Mouse (Mus musculus): Measurements from ENCODE around the gene Cecr2. TPM values are rescaled to one million over a fixed set of nuclear protein-coding genes. Genes with fewer than 3 reads are reported as not detected.

Cecr2 gene
- total RNA-seq, 2 experiments from 2014 or later = 14.2 to 14.8 TPM

DNA sequence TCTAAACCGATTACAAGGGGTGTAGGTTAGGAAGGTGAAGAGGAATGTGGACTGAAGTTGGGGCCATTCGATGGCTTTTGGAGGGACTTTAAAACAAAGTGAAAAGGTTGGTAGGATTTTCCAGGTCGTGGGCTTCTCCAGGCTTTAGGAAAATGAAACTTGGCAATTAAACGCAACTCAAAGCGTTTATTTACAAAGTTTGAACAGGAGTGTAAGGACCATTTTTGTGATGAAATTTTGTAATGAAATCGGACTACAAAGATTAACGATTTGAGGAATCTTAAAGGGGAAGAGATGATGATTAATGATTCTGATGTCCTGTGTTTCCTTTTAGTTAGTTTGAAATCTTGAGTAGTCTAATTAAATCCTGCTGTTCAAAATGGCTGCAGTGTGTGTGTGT is 1.7 kb downstream of the Cecr2 start:
- no peak for DNase-seq

DNA sequence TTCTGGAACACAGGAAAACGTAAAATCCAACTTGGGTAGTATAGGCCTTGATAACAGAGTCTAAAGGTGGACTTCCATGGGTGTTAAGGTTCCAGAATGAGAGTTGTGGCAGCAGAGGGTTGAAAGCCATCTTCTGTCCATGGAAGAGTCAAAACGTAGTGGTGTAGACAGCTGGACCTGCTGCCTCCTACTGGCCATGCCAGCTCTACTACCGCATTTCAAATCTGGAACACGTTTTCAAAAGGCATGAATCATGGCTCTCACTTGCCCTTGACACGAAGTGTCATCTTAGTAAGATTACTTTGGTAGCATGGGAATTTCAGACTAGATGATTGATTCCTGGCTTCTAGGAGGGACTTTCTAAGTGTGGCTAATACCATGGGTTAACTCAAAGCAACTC is 8.0 kb downstream of the Cecr2 start:
- DNase-seq = no peak

DNA sequence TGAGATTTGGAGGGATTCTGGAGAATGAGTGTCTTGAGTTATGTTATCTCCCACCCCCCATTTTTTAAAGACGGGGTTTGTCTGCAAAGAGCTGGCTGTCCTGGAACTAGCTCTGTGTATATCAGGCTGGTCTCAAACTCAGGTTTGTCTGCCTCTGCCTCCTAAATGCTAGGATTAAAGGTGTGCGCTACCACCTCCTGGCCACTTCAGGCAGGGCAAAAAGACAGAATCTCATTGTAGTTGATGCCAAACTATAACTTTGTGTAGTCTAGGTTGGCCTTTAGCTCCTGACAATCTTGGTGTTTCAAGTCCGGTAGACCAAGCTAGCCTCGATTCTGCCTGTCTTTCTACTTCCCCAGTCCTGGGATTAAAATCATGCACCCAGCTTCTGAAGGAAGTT is 8.7 kb downstream of the Cecr2 start:
- no peak for DNase-seq

DNA sequence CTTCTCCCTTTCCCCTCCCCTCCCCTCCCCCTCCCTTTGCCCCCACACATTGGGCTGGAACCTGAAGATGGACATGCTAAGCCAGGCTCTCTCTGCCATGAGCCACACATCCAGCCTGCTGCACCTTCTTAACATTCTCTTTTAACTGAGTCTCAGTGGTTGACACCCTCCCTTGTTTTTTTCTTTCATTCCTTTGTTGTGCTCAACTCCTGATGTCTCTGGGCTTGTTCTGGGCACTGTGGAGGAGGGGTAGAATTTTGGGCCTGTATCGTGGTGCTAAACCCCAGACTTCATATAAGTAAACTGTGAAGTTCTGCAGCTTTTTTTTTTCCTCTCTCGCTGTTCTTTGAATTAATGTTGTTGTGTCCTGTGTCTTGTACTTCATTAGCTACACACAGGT is 9.8 kb downstream of the Cecr2 start:
- no peak for DNase-seq

DNA sequence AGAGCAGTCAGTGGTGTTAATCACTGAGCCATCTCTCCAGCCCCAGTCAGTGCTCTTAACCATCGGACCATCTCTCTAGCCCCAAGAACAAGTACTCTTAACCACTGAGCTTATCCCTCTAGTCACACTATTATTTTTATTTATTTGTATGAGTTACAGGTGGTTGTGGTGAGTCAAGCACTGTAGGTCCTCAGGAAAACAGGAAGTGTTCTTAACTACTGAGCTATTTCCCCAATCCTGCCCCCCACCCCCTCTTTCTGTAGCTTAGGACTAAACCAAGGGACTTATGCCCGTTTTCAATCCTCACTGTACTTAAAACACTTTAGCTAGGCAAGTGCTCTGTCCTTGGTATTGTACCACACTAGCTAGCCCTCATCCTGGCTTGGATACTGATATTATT is 17.2 kb downstream of the Cecr2 start:
- DNase-seq = no peak

DNA sequence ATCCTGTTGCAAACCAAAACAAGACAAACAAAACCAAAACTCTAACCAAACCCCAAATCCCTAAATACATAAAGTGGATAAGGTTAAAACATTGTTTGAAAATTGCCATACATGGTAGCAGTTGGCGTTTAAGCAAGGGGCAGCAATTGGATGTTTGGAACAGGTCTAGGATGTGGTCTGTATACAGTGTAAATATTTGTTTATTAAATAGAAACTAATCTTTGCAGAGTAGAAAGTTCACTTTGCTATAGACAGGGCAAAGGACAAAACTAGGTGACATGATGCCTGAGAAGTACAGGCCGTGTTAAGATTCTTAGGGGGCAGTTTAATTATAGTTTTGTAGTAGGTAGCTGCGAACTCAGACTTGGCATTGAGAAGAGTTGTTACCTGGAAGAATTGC is 18.6 kb downstream of the Cecr2 start:
- no peak for DNase-seq

DNA sequence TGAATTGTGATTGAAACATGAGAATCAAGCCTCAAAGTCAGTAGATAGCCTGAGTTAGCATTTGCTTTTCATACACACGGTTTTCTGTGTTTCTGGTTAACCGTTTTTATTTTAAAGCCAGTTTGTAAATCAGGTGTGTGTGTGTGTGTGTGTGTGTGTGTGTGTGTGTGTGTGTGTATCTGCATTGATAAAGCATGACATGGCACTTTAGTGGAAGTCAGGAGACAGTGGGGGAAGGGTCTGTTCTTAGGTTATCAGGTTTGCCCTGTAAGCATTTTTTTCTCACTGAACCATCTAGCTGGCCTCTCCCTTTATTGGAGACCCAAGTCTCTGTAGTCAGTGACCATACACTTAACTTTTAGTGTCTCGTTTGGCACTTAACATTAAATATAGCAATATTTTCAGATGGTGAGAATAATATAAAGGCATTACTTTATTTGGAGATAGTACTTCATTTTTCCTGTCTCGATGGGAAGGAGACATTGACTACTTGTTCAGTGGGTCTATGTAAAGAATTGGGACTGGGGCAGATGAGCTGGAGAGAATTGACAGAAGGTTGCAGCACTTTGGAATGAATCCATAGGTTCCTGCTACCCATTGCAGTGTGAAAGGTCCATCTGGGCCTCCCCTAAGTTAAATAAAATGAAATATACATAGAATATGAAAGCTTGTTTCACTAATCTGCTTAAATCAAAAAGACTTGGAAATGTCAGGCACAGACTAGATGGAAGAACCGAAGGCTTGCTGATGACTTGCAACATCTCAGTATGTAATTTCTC is 20.9 kb downstream of the Cecr2 start:
- no peak for DNase-seq

DNA sequence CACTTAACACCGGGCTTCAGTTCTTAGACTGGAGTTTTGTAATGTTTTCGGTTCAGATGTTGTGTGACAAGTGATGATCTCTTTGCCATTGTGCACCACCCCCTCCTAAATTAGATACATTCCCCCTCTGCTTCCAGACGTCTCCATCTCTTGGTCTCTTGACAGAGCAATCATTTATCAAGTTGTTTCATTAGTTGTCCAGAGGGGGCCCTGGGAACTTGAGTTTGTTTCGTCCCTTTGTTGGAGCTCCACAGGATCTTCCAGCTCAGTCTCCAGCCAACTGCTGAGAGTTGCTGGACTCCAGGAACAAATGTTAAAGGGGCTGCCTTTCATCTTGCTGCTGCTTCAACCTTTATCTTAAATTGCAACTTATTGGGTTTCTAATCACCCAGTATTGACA is 34.1 kb downstream of the Cecr2 start:
- DNase-seq = no peak

DNA sequence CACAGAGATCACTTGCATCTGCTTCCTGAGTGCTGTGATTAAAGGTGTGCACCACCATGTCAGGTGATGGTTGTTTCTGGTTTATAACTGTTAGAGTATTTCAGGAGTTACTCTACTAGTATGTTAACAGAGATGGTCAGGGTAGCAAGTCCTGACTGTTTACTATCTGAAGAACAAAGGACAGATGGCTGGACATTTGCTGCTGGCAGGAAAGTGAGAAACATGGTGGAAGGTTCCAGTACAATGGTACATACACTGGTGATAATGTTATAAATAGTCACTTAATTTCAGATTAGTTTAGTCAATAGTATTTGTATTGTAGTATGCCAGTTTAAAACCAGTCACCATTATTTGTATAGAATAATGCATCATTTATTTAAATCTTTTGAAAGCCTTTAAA is 38.2 kb downstream of the Cecr2 start:
- DNase-seq = no peak

DNA sequence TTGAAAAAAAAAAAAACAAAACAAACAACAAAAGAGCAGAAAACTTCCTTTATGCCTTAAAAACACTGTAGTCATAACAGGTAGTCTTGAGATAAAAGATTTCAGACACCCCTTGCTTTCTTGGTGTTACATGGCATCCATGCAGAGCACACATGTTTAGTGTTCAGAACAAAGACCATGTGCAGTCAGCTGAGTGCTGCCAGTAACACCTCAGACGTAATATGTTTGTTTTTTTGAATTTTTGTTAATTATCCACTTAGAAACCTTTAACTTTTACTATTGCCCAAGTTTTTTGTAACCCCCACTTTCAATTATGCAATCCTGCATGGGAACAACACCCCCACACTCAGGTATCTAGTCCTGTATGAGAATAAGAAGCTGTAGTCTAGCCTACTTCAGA is 42.6 kb downstream of the Cecr2 start:
- no peak for DNase-seq

DNA sequence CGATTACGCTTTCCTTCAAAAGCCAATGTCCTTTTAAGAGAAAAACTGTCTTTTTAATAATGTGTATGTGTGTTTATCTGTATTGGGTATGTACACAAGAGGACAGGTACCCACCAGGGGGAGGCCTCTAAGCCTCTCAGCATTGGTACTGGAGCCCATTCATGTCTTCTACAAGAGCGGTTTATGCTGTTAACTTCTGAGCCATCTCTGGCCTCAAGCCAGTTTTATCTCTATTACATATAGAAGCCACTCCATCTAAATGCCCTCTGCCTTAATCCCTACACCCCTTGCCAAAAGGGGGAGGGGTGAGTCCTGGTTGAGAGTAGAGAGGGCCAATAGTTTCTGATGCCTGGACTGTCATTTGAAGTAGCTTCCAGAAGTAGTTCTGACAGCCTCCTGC is 48.6 kb downstream of the Cecr2 start:
- DNase-seq = no peak

DNA sequence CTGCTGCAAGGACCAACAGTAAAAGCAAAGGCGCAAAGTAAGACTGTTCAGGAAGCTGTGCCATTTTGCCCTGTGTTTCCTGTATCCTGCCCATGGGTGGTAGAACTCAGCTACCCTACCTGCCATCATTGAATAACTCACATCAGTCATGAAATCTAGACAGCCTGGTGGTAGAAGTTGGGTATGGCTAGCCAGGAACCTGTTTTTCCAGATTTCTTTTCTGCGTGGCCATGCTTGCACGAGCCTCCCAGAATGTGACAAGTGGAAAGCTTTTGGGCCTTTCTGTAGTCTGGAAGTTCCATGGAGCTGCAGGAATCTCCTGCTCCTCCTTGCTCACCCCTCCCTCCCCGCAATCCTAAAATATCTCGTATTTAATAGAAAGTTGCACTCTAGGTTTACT is 49.1 kb downstream of the Cecr2 start:
- no peak for DNase-seq

DNA sequence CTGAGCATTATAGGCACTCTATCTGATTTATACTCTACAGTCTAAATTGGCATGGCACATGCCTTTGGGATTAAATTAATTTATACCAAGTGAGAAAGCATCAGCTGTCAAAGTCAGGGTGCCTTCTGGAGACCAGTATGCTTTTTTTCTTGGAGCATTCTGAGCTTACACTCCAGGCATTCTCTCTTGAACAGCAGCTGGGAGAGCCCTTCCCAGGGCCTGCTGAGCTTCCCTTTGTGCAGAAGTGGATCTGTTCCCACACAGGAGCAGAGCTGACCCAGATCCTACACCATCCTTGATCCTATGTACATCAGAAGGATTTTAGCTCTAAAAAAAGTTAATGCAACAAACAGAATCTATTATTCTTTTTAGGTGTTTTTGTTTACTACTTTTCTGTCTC is 49.7 kb downstream of the Cecr2 start:
- peak; percentile 10 to 18 for DNase-seq

DNA sequence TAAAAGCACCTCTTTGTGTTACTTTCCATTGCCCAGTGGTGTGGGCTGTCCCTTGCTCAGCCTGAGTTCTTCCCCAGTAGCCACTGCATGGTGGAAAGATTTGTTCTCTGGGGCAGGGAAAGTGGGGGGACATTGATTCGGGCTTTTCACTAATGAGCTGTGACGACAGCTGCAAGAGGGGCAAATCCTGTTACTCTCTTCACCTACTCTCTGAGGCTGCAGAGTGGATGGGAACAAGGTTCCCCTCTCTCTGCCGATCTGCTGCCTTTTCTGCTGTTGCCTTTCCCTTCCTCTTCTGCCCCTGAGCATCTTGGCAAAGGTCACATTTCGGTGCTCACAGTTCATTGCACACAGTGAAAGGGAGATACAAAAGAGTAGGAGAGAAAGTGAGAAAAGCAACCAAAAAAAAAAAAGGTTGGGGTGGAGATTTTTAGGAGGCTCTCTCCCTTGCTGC is 50.4 kb downstream of the Cecr2 start:
- DNase-seq = peak in 1 of 2 experiments; percentile 3

DNA sequence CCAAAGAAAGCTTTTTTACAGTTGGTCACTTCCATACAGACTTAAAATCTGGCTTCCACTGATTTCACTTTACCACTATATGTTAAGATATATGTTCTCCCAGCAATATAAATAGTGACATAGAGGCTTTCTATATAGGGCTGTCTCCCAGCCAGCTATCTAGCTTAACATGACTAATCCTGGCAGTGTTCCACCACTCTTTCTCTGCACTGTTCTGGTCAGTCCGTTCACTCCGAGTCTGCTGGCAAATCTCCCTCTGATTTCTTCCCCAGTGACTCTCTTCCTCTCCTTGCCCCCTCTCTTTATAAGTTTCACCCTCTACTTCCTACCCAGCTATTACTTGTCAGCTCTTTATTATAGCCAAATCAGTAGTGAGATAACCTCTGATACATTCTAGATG is 59.8 kb downstream of the Cecr2 start:
- DNase-seq = no peak

DNA sequence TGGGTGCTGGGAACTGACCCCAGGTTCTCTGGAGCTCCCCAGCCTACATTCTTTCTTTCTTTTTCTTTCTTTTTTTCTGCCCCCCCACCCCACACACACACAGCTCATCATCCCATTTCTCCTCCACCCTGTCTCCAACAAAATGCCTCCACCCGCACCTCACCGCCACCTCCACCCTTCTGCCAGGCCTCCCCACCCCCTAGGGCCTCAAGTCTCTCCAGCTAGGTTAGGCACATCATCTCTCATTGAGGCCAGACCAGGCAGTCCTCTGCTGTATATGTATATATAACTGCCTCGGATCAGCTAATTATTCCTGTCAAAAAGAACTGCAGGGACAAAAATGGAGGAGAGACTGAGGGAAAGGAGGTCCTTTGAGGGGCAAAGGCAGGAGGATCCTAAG is 69.8 kb downstream of the Cecr2 start:
- no peak for DNase-seq

DNA sequence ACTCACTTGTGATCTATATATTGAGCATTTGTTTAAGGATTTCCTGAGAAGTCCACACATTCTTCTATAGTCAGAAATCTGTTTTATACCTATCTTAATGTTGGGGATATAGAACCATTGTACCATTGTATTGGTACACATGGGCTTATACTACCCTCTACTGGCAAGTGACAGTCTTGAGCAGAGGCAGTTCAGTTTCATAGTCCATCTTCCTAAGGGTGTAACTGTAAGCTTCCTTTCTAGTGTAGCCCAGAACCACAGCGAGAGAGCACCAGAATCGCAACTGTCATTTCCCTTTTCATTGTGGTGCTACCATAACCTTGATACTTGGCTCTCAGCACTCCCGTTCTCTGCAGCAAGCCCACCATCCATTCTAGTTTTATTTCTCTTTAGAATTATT is 70.4 kb downstream of the Cecr2 start:
- no peak for DNase-seq

DNA sequence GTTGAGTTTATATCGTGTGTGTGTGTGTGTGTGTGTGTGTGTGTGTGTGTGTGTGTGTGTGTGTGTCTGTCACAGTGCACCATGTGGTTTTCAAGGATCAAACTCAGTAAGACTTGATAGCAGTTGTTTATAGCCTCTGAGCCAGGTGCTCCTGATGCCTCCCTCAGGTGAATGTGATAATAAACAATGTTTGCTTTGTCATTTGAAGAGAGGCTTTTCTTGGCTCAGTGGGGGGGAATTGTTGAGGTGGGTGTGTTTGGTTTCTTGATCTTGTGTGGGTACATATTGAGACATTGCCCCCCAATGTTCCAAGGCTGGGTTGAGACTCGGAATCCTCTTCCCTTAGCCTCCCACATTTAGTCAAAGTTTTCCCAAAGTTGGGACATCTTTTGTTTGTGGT is 77.0 kb downstream of the Cecr2 start:
- no peak for DNase-seq

DNA sequence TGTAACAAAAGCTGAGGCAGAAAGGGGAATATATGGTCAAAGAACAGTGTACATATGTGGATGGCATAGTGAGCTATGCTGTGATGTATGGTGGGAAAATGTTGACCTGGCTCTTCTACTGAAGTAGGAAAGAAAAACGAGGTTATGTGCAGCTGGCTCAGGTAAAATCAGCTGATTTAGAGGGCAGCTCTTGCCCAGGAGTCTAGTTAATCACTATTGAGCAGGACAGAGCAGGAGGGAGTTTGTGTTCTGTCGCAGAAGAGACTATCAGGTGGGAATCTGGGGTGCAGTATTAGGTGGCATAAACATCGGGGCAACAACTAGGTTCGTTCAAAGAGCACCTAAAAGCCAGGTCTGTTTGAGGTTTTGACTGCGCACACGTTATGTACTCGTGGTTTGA is 78.1 kb downstream of the Cecr2 start:
- no peak for DNase-seq

DNA sequence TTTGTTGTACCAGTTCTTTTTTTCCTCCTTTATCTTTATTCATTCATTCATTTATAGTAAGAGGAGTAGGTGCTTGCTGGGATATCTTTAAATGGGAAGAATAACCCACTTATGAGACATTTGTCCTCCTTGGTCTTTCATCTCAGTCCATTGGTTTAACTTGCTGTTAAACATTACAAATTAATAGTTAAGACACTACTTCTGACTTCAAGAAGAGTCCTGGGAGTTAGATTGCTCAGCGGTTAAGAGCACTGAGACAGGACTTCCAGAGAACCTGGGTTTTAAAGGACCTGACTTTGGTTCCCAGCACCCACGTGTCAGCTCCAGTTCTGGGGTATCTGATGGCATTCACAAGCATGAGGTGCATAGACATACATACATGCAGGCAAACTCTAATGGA is 80.2 kb downstream of the Cecr2 start:
- DNase-seq = no peak

DNA sequence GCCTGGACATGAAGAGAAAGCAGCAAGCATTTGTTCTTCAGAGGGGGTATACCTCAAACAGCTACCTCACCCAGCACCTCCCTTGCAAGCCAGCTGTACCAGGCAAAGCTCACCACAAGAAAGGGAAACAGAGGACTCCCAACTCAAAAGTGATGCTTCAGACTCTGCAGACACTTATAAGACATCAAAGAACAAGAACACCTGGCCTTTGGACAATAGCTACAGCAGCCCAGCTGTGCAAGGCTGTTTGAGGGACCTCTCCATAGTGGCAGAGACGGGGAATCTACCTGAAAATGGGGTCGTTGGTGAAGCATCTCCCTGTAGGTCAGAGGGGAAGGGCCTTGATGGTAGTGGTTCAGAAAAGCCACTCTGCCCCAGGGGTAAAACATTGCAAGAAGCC is 95.0 kb downstream of the Cecr2 start:
- no peak for DNase-seq

DNA sequence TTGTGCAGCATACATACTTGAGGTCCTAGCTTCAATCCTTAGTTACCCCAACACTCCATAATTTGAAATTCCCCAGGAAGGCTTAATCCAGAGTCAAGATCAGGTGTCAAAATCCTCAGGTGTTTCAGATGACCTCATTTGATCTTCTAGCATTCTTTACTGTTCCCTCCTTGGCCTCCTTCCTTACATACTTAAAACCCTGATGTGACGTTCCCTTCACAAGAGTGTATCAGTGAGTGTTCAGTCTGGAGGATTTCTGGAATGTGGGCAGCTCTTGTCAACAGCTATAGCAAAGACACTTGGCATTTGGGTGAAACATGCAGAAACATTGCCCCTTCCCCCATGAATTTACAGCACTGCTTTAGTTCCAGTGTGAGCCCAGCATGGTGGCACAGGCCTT is 103.8 kb downstream of the Cecr2 start:
- DNase-seq = no peak

DNA sequence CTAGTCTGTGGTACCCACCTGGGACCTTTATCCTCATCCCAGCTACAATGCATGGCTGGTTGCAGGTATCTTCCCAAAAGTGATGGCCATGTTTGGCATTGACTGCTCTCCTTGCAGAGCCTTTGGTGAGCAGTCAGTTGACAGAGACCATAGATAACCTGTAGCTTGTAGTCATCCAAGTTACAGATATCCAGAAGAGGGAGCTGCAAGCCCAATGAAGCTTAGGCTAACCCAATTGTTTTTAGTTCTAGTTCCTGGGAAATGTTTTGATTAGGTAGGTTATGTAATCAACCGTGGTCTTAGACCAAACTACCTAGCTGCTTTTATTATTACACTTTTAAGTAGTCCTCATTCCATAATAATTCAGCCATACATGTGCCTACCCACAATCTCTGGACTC is 105.2 kb downstream of the Cecr2 start:
- no peak for DNase-seq

DNA sequence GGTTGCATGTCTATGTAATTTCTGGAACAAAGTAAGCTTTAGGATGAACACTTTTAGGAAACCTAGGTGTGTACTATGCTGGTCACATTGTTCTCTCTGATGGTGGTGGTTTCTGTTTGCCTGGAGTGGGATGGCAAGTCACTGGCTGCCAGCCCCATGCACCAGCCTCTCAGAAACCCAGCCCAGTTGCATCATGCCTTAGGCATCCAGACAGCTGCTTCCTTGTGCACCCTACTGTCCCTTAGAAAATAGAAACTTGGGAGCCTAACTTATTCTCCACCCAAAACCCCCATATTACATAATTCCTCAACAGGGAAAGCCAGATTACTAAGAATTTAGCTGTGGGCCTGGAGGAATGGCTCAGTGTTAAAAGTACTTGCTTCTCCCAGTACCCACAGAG is 105.9 kb downstream of the Cecr2 start:
- no peak for DNase-seq

DNA sequence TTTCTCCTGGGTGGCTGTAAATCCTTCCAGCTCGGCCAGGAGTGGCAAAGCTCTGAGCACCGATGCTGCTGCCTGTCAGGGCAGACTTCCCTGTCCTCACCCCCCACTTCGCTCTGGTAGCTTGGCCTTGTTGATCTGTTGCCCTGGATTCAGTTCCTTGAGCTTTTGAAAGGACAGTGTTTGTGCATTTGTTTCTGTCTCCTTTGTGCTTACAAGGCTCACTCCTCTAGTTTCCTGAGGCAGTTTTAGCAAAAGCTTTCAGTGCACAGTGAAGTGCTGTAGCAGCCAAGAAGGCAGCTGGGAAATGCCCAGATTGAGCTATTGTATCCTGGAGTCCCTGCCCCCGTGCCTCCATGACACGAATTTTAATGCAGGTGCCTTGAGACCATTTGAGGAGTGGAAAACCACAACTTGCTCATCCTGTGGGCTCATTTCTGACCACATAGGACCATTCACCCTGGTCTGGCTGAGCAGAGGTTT is 107.0 kb downstream of the Cecr2 start, which contains the start of gene Slc25a18:
TSS of gene Slc25a18 (plus strand) at position 430 of the 480 bp plus-strand sequence.
- peak; percentile 50 to 60 for DNase-seq
